Mouse (Mus musculus) layer of hippocampus, postnatal 14 days (tissue): ENCODE measurements around the gene Mettl18. TPM values are rescaled to one million over a fixed set of nuclear protein-coding genes. Genes with fewer than 3 reads are reported as not detected.

Experiments
- DNase-seq, 2 experiments: peaks; one replicate each; pipeline ENCODE4 v3.0.0; 2021 to 2022; ENCODE audit warnings: low spot score in 2 of 2, mixed read lengths in 1 of 2
- total RNA-seq, 2 experiments: library from RNA; stranded (reverse); gene quantifications; 2 replicates each; pipeline ENCODE4 v1.2.3; 2021

Gene Mettl18
- total RNA-seq, 2 experiments from 2014 or later: 4.1 to 6.9 TPM

DNA sequence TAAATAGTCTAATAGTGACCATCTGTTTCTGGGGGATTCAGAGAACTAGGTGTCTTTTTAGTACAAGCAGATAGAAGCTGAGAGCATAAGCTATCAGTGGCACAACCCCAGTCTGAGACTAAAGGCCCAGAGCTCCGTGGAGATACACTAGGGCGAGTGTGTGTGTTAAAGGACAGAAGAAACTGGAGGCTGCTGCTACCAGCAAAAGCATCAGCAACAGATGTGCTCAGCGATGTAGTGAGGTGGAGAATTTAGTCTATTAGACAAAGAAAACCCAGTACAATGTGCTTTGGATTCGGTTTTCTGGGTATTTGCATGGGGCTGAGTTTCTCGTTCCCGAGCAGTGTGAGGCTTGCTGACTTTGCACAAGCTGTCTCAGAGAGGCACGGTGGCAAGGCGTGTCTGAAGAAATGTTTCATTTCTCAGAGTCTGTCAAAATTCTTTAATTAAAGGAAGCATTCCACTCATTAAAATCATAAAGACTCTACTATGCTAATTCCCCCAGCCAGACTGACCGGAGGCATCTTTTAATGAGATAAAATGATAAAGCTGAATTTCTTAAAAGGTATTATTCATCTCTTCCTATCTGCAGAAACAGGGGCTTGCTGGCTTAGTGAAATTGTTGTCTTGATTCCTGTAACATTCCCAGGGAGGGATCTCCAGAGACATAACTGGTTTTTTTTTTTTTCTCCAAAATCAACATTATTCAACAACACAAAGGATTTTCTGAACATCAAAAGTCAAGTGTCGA, 45.9 kb downstream of the Mettl18 start:
- DNase-seq: no peak

DNA sequence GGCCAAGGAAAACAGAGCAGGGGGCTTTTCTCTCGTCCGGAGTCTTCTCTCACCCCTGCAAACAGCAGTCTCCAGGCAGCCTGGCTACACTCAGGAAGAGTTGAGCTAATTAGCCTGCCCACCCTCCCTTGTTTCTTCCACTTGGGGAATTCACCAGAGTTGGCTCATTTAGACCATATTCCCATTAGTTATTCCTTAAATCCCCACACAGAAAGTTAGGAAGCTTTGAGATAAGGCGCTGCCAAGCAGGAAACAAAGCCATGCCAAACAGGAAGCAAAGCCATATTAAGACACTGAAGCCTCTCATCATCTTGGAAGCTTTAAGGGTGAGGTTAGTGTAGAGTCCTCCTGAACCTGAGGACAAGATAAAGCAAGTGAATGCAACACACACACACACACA, 48.9 kb downstream of the Mettl18 start:
- no peak for DNase-seq

Other genes starting within 250 kb of the Mettl18 start
- 100 to 1,000 TPM; 195 to 199 TPM for gene Kifap3, start 215.3 kb upstream of the Mettl18 start, total RNA-seq
- 10 to 100 TPM; 19.6 to 24.0 TPM for gene Scyl3, start 65.8 kb upstream of the Mettl18 start, total RNA-seq
- 1 to 10 TPM in 1 of 2 experiments, under 1 TPM in 1; 0.85 to 1.4 TPM for gene BC055324, start 93 bp upstream of the Mettl18 start, total RNA-seq
- under 1 TPM in 1 of 2 experiments, not detected in 1; 0.12 TPM for gene Sele, start 53.3 kb downstream of the Mettl18 start, total RNA-seq
- not detected for gene Sell, start 67.1 kb downstream of the Mettl18 start, total RNA-seq
- gene Selp, start 120.4 kb downstream of the Mettl18 start, total RNA-seq: not detected
- gene F5, start 156.9 kb downstream of the Mettl18 start, total RNA-seq: 1 to 10 TPM in 1 of 2 experiments, under 1 TPM in 1; 0.55 to 4.6 TPM